Mouse (Mus musculus) neural tube, embryonic 15.5 days (tissue): ENCODE measurements around the gene Ovol2. TPM values are rescaled to one million over a fixed set of nuclear protein-coding genes. Genes with fewer than 3 reads are reported as not detected.

Experiments
- ATAC-seq: fragments of 200-750 bp; cut with Nextera tagmentation; 2 replicates; pipeline ENCODE4 v1.8.0; 2017; ENCODE audit warnings: mild to moderate bottlenecking, moderate TSS enrichment, moderate library complexity; ENCODE audit not compliant: low FRiP score
- H3K27ac ChIP-seq: fragments of 300-500 bp; sonication (generic); replicated peaks from 2 replicates; pipeline ENCODE4 v1.5.1; 2015; ENCODE audit warnings: mild to moderate bottlenecking, inconsistent platforms
- H3K27me3 ChIP-seq: fragments of 300-500 bp; sonication (generic); replicated peaks from 2 replicates; pipeline ENCODE4 v1.6.1; 2015; ENCODE audit warnings: inconsistent platforms
- H3K36me3 ChIP-seq: fragments of 300-500 bp; sonication (generic); 2 replicates; pipeline ENCODE4 v1.6.1; 2015; ENCODE audit warnings: inconsistent platforms
- H3K4me1 ChIP-seq: fragments of 300-500 bp; sonication (generic); 2 replicates; pipeline ENCODE4 v1.6.1; 2015; ENCODE audit warnings: inconsistent platforms
- H3K4me2 ChIP-seq: fragments of 300-500 bp; sonication (generic); 2 replicates; pipeline ENCODE4 v1.6.1; 2015; ENCODE audit warnings: inconsistent platforms, mild to moderate bottlenecking, moderate library complexity
- H3K4me3 ChIP-seq: fragments of 300-500 bp; sonication (generic); replicated peaks from 2 replicates; pipeline ENCODE4 v1.5.1; 2015; ENCODE audit warnings: mild to moderate bottlenecking, inconsistent platforms
- H3K9ac ChIP-seq: fragments of 300-500 bp; sonication (generic); replicated peaks from 2 replicates; pipeline ENCODE4 v1.6.1; 2015; ENCODE audit warnings: mild to moderate bottlenecking, inconsistent platforms
- H3K9me3 ChIP-seq: fragments of 300-500 bp; sonication (generic); replicated peaks from 2 replicates; pipeline ENCODE4 v1.6.1; 2016; ENCODE audit warnings: inconsistent platforms
- WGBS: fragments of 180-500 bp; shearing (Covaris S2); methylation state at CpG from one replicate; pipeline ENCODE4 v1.1.7; 2015; ENCODE audit warnings: mixed read lengths; 5-methylcytosine and 5-hydroxymethylcytosine counted together
- polyA plus RNA-seq: library from polyadenylated mRNA; unstranded; fragments of >200 nt; fragmentation: Nextera tagmentation; extraction: Ambion mirVana; gene quantifications from 2 replicates; pipeline ENCODE4 v1.2.1, GENCODE M21; 2015

Gene Ovol2
- polyA plus RNA-seq, result 0.11 TPM in 1 of 2 replicates, not detected in the other

DNA sequence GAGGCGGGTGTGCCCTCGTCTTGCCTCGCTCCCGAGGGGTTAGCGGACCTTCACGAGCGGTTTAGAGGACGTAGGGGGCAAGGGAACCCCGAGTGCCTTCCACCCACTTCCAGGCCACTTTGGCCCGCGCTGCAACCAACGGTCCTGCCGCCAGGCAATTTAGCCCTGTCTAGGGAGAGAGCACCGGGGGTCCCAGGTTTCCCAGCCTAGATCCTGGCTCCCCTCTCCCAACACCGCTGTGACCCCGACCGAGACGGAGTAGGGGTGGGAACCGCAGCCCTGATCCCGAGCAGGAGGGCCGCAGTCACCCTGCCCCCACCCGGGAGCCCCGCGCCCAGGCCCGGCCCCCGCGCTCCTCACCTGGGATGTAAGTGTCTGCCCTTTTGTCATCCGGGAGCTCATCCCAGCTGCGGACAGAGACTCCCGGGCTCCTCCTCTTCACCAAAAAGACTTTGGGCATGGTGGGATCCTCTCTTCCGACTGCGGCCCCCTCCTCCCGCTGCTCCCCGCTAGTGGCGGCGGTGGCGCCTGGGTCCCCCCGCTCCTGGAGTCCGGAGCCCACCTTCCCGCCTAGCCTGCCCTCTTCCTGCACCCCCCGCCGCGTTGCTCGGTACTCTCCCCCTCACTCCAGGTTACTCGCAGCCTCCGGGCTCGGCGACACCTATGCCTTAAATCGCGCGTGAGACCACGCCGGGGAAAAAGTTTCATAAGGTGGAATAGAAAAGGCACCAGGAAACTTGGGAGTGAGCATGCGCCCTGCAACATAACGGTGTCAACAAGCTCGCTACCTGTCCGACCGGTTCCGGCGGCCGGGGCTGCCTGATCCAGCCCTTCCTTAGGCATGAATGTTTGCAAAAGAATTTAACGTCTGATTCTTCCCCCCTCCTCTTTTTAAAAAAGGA, at the start of gene Ovol2:
Gene Ovol2, minus strand, starts transcription at position 746 of the 902 bp plus-strand sequence.
- WGBS, result under 1% methylated on average over 61 of the region's 62 CpGs
- Histone ChIP-seq H3K36me3 (no peaks in the 10 kb centered on the region), H3K4me3 (peak within 1 kb of the TSS; percentile 51), H3K27ac (no peak within 1 kb of the TSS), H3K4me1 (peaks cover 37% of the 10 kb centered on the region), H3K4me2 (peak within 1 kb of the TSS; percentile 96), H3K9me3 (no peaks in the 10 kb centered on the region), H3K9ac (peak within 1 kb of the TSS; percentile 45), H3K27me3 (peaks cover 79% of the 10 kb centered on the region)
- ATAC-seq, result no peak; the same call in 1 of the 2 replicates

DNA sequence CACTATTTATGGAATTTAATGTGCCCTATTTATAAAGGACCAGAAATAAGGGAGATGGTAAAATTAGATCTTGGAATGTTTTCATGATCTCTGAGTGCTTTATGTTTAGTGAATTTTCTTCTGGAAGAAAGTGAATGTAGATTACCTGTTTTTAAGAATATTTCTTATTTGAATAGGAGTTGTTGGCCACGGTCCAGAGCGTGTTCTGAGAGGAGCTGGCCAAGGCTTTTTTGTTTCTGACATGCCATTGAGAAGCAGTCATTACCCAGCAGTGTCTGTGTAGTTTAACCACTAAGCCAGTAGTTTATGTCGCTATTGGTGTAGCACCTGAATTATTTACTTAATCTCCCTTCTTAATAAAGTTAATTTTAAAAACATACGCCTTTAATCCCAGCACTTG, 49.8 kb upstream of the Ovol2 start:
- Histone ChIP-seq H3K9me3 (no peaks in the 10 kb centered on the region), H3K36me3 (peaks cover 62% of the 10 kb centered on the region), H3K27ac (no peak overlapping the region), H3K4me2 (no peak overlapping the region), H3K9ac (no peak overlapping the region), H3K27me3 (no peaks in the 10 kb centered on the region), H3K4me3 (no peak overlapping the region), H3K4me1 (no peaks in the 10 kb centered on the region)
- ATAC-seq, result no peak
- 90% methylated on average over 4 of the region's 4 CpGs for WGBS

DNA sequence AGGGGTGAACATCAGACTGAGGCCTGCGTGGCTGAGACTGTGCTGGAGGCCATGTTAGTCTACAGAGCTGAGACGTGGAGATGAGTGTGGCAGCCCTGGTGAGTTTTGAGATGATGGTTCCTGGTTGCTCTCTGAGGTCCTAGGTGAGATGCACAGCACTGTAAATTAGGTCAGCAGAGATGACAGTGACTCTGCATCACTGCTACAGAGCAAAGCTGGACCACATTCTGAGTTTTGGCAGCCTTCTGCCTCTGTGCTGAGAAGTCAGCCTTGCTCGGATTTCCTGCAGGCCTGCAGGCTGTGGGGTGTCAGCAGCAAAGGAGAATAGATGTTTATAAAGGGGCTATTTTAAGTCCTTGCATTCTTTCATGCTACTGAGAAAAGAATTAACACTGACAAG, 49.3 kb upstream of the Ovol2 start:
- Histone ChIP-seq H3K36me3 (peaks cover 66% of the 10 kb centered on the region), H3K9me3 (no peaks in the 10 kb centered on the region), H3K4me1 (no peaks in the 10 kb centered on the region), H3K4me3 (no peak overlapping the region), H3K27ac (no peak overlapping the region), H3K9ac (no peak overlapping the region), H3K4me2 (no peak overlapping the region), H3K27me3 (no peaks in the 10 kb centered on the region)
- ATAC-seq, result no peak
- WGBS, result 80% methylated on average over 3 of the region's 3 CpGs

DNA sequence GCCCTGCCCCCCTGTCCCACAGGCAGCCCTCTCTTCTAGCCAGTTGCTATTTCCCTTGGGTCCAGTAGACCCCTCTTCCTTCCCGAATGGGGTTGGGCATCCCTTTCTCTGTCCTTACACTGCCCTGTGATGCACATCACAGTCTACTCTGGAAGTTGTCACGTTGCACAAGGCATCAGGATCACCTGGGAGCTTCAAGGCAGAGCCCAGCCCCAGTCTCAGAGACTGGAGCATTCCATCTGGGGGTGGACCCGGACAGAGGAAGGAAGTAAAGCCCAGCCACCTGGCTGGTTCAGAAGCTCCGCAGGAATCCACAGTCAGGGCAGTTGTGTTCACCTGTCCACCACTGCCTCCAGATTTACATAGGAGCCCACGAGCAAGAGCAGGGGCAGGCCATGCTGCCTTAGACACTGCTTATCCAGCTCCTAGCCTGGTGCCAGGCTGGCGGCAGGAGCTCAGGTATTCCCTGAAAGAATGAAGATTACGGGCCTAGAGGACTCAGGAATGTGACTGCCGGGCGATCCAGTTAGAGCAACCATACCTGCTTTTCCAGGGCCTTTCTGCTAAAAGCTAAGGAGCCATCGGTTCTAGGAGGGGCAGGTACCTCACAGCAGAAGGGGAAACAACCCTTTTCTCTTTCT, 43.2 kb upstream of the Ovol2 start:
- 94% methylated on average over 10 of the region's 10 CpGs for WGBS
- no peak overlapping the region for H3K4me2 ChIP-seq
- H3K9me3 ChIP-seq, result no peaks in the 10 kb centered on the region
- ATAC-seq, result no peak
- H3K4me3 ChIP-seq, result no peak overlapping the region
- no peak overlapping the region for H3K27ac ChIP-seq
- peaks cover 14% of the 10 kb centered on the region for H3K4me1 ChIP-seq
- peaks cover 64% of the 10 kb centered on the region for H3K36me3 ChIP-seq
- H3K27me3 ChIP-seq, result no peaks in the 10 kb centered on the region
- no peak overlapping the region for H3K9ac ChIP-seq

DNA sequence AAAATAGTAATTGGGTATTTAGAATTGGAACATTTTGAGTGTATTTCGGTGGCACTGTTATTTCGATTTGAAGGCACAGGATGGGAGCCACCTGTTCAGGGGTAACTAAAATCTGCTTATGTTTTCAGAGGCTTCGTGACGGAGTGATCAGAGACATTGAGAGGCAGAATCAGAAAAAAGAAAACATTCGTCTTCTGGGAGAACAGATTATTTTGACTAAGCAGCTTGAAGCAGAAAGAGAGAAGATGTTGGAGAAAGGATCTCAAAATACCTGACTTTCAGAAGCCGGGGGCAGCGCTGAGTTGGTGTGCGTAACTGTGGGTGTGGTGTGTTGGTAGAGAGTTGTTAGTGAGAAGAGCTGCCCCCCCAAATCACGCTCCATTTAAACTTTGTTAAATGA, 41.1 kb upstream of the Ovol2 start:
- H3K36me3 ChIP-seq, result peaks cover 46% of the 10 kb centered on the region
- 97% methylated on average over 9 of the region's 9 CpGs for WGBS
- H3K4me1 ChIP-seq, result peaks cover 25% of the 10 kb centered on the region
- H3K9ac ChIP-seq, result no peak overlapping the region
- H3K27ac ChIP-seq, result no peak overlapping the region
- no peak overlapping the region for H3K4me2 ChIP-seq
- no peak overlapping the region for H3K4me3 ChIP-seq
- ATAC-seq, result no peak
- no peaks in the 10 kb centered on the region for H3K27me3 ChIP-seq
- H3K9me3 ChIP-seq, result no peaks in the 10 kb centered on the region

DNA sequence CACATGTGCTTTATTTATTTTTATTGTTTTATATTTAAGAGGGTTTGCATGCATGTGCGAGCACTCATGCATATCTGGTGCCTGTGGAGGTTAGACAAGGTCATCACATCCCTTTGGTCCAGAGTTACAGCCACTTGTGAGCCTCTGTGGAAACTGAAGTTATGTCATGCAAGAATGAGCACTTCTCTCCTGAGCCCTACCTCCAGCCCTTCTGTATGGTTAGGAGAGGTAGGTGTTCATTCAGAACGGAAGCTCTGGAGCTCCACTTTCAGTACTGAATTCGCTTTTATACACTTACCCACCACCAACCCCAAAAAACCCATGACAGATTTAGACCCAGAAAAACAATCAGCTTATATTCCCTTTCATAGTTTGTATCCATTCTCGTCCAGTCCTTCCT, 39.6 kb upstream of the Ovol2 start:
- H3K4me3 ChIP-seq, result no peak overlapping the region
- H3K4me2 ChIP-seq, result no peak overlapping the region
- H3K4me1 ChIP-seq, result peaks cover 26% of the 10 kb centered on the region
- H3K9me3 ChIP-seq, result no peaks in the 10 kb centered on the region
- 91% methylated on average over 4 of the region's 4 CpGs for WGBS
- no peaks in the 10 kb centered on the region for H3K27me3 ChIP-seq
- H3K9ac ChIP-seq, result no peak overlapping the region
- H3K27ac ChIP-seq, result no peak overlapping the region
- no peak for ATAC-seq
- H3K36me3 ChIP-seq, result peaks cover 35% of the 10 kb centered on the region

DNA sequence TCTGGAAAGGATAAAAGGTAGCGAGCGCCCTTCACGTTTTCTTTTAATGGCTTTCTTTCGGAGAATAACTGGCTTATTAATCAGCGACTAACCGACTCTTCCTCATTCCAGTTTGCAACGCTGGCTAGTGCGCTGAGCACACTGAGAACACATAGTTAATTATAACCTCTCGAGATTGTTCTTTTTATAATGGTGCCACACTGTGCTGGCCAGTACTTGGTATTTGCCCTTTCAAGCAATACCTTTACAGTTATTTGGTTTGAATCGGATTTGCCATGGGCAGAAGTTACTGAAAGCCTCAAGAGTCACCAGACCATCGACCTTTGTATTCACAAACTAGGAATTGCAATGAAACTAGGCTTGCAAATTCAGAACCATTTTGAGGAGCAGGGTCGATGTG, 37.6 kb upstream of the Ovol2 start:
- ATAC-seq, result peak; percentile 33; the same call in 1 of the 2 replicates
- Histone ChIP-seq H3K27ac (peak overlapping the region; percentile 97), H3K9ac (peak overlapping the region; percentile 83), H3K9me3 (no peaks in the 10 kb centered on the region), H3K27me3 (no peaks in the 10 kb centered on the region), H3K4me1 (peaks cover 26% of the 10 kb centered on the region), H3K4me2 (peak overlapping the region; percentile 72), H3K36me3 (peaks cover 15% of the 10 kb centered on the region), H3K4me3 (peak overlapping the region; percentile 88)
- WGBS, result 1% methylated on average over 12 of the region's 12 CpGs

DNA sequence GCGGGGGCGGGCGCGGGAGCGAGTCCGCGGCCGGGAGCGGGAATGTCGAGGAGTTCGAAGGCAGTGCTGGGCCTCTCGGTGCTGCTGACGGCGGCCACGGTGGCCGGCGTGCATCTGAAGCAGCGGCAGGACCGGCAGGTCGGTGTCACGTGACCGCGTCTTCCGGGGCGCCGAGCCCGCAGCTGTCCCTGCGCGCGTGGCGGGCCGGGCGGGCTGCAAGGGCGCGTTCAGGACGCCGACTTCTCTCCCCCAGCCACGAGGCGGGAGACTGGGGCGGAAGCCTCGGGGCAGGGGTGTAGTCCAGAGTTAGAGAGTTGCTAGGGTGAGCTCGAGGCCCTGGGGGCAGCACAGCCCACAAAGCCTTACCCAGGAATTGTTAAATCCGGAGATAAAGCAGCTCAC, 37.1 kb upstream of the Ovol2 start:
- peak overlapping the region; percentile 97 for H3K27ac ChIP-seq
- under 1% methylated on average over 28 of the region's 43 CpGs for WGBS
- ATAC-seq, result peak; percentile 88

DNA sequence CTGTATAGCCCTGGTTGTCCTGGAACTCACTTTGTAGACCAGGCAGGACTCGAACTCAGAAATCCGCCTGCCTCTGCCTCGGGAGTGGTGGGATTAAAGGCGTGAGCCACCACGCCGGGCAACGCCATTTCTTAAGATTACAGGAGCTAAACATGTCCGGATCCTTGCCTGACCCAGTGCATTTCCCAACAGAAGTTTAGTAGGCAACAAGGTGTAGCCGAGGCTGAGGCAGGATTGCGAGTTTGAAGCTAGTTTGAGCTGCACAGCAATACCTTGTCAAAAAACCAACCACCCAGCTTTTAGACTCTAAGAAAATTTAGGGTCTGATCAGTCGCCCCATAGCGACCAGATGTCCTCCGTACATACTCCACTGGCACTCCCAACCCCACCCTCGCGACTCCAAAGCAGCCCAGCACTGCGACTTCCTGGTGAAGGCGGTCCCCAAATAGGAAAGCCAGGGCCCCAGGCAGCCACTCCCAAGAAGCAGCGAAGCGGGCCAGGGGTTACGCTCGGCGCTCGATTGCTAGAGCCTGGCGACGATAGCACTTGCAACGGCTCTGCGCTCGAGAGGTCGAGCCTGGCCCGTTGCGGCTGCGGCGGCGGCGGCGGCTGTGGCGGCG, 36.6 kb upstream of the Ovol2 start, which contains the start of the genes Kat14 and Pet117:
Gene Kat14, plus strand, starts transcription at position 584 of the 620 bp plus-strand sequence.
Gene Pet117, plus strand, starts transcription at position 597 of the 620 bp plus-strand sequence.
- peak; percentile 96 for ATAC-seq
- Histone ChIP-seq H3K4me3 (peak within 1 kb of the TSS; percentile 88), H3K4me2 (peak within 1 kb of the TSS; percentile 72), H3K36me3 (peaks cover 5% of the 10 kb centered on the region), H3K9me3 (no peaks in the 10 kb centered on the region), H3K27ac (peak within 1 kb of the TSS; percentile 97), H3K4me1 (peaks cover 26% of the 10 kb centered on the region), H3K27me3 (no peaks in the 10 kb centered on the region), H3K9ac (peak within 1 kb of the TSS; percentile 83)
- whole genome bisulfite sequencing, result 6% methylated on average over 38 of the region's 38 CpGs

More for the DNA sequence above, 37.1 kb upstream of the Ovol2 start:
- Histone ChIP-seq H3K27me3 (no peaks in the 10 kb centered on the region), H3K9me3 (no peaks in the 10 kb centered on the region), H3K4me2 (peak overlapping the region; percentile 72), H3K36me3 (peaks cover 10% of the 10 kb centered on the region), H3K4me3 (peak overlapping the region; percentile 88), H3K4me1 (peaks cover 26% of the 10 kb centered on the region), H3K9ac (peak overlapping the region; percentile 83)

DNA sequence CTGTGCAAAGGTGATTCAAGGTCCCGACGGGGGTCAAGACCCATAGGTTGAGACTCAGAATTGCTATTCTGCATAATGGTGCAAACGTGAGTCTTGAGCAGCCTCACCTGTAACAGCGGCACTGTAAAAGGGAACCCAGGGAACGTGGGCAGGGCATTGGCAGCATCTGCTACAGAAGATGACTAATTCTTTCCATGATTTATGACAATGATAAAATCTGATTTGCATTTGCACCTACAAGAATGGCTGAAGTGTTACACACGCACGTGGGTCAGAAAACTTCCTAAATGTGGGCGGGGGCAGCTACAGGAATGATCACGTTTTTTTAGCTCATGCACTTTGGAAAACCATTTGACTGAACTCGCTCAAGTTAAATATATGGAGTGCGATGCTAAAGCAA, 20.9 kb upstream of the Ovol2 start:
- Histone ChIP-seq H3K4me2 (no peak overlapping the region), H3K27ac (no peak overlapping the region), H3K4me1 (no peaks in the 10 kb centered on the region), H3K9ac (no peak overlapping the region), H3K4me3 (no peak overlapping the region), H3K36me3 (no peaks in the 10 kb centered on the region), H3K9me3 (no peaks in the 10 kb centered on the region), H3K27me3 (no peaks in the 10 kb centered on the region)
- ATAC-seq, result no peak
- WGBS, result 85% methylated on average over 11 of the region's 11 CpGs

DNA sequence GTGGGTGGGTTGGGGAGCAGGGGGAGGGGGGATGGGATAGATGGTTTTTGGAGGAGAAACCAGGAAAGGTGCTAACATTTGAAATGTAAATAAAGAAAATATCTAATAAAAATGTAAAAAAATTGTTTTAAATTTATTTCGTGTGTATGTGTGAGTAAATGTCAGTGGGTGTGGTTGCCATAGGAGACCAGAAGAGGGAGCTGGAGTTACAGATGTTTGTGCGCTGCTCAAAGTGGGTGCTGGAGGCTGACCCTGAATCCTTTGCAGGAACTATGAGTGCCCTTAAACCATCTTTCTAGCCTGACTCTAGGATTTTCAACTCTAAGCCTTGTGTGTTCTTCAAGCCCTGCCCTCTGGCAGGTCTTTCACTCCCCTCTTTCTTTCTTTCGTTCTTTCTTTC, 16.6 kb upstream of the Ovol2 start:
- H3K36me3 ChIP-seq, result no peaks in the 10 kb centered on the region
- no peak overlapping the region for H3K4me3 ChIP-seq
- no peaks in the 10 kb centered on the region for H3K4me1 ChIP-seq
- no peak for ATAC-seq
- no peak overlapping the region for H3K27ac ChIP-seq
- H3K4me2 ChIP-seq, result no peak overlapping the region
- no peaks in the 10 kb centered on the region for H3K27me3 ChIP-seq
- no peaks in the 10 kb centered on the region for H3K9me3 ChIP-seq
- 71% methylated on average over 3 of the region's 3 CpGs for WGBS
- no peak overlapping the region for H3K9ac ChIP-seq
